8 mouse cellular contexts compared by ENCODE assay signal in the genomic region with DNA sequence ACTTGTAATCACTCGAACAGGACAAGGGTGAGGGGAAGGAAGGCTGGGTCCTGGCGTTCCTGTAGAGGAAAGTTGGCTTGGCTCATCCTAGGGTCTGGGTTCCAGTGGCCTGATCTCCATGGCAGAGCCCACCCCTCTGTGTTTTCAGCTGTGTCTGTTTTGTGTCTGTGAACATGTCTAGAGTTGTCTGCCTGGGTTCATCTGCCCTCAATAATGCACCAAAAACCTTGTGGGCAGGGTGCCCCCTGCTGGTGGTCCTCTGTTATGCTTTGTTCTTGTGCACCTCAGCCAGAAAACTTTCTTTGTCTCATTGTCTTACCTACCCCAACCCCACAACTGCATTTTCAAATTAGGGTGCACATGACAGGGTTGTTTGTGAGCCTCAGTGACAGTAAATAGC. TPM values are rescaled to one million over a fixed set of nuclear protein-coding genes. Genes with fewer than 3 reads are reported as not detected.
DNase-seq lines count a peak whose midpoint lies in the region; ATAC-seq and TF ChIP-seq lines count a peak whose summit lies in the region.

No protein-coding gene starts in this region.

- TF ChIP-seq CTCF in G1E (IDR thresholded peaks at IDR 0.05; ENCODE audit: low read depth, low read length), result peak; percentile 79

- peak; percentile 13 for DNase-seq in G1E (ENCODE audit: low spot score)
- DNase-seq in brain, adult 2 months (ENCODE audit: low read depth, low spot score), result peak; percentile 83
- DNase-seq in forebrain, embryonic 11.5 days (ENCODE audit: low spot score), result peak; percentile 86
- DNase-seq in heart, postnatal 25 days (ENCODE audit: low spot score), result peak; percentile 42
- DNase-seq in layer of hippocampus, postnatal 10 days (ENCODE audit: low spot score in 2 of 2), result peak; percentile 73 to 77
- peak; percentile 75 to 83 for DNase-seq in lung, postnatal 4 days
- peak; percentile 49 for DNase-seq in retina, postnatal 7 days (ENCODE audit: low read depth, low spot score)
- peak; percentile 71 for DNase-seq in urinary bladder, adult 2 months (ENCODE audit: low spot score)

- no peak overlapping the region for H3K9ac ChIP-seq in forebrain, embryonic 11.5 days (ENCODE audit: low read length)

- H3K27ac ChIP-seq in forebrain, embryonic 11.5 days (ENCODE audit: low read depth, low read length), result no peak overlapping the region

- H3K4me2 ChIP-seq in forebrain, embryonic 11.5 days (ENCODE audit: low read depth, low read length, severe bottlenecking), result no peak overlapping the region

- ATAC-seq in G1E (ENCODE audit: extremely low read depth, insufficient number of reproducible peaks, low FRiP score, poor library complexity, severe bottlenecking), result peak; percentile 54
- 0 out of 2 replicates have a peak, but pooled peaks have one; percentile 15 for ATAC-seq in forebrain, embryonic 11.5 days (replicated peaks; ENCODE audit: low FRiP score)

- peaks cover 8% of the 10 kb centered on the region; the same call in 1 of the 2 replicates for H3K4me1 ChIP-seq in G1E (ENCODE audit: insufficient read depth, low read depth, low read length)
- no peaks in the 10 kb centered on the region for H3K4me1 ChIP-seq in forebrain, embryonic 11.5 days (replicated peaks; ENCODE audit: control insufficient read depth, insufficient read depth, low read length)

- H3K36me3 ChIP-seq in G1E (replicated peaks), result peaks cover 19% of the 10 kb centered on the region
- H3K36me3 ChIP-seq in forebrain, embryonic 11.5 days (ENCODE audit: control insufficient read depth, insufficient read depth, low read length), result no peaks in the 10 kb centered on the region

- H3K9me3 ChIP-seq in G1E (replicated peaks), result no peaks in the 10 kb centered on the region
- no peaks in the 10 kb centered on the region for H3K9me3 ChIP-seq in forebrain, embryonic 11.5 days (ENCODE audit: control insufficient read depth, low read length)

- WGBS in forebrain, embryonic 11.5 days, result 81% methylated on average over 2 of the region's 2 CpGs

- no peaks in the 10 kb centered on the region for H3K27me3 ChIP-seq in G1E (ENCODE audit: insufficient read depth, low read length)
- H3K27me3 ChIP-seq in forebrain, embryonic 11.5 days (ENCODE audit: control insufficient read depth, insufficient read depth, low read length), result no peaks in the 10 kb centered on the region

- H3K4me3 ChIP-seq in G1E (ENCODE audit: low read depth, low read length), result no peak overlapping the region
- H3K4me3 ChIP-seq in forebrain, embryonic 11.5 days (ENCODE audit: low read depth, low read length), result no peak overlapping the region

- intact Hi-C loops in heart, postnatal 25 days (cut with DNase I), result loop anchor here (5.0 to 10.0 kb wide), 2 partner anchors 238 to 485 kb away; no protein-coding TSS in a partner anchor

RNA-seq across cellular contexts. Expression of gene Snx30, which starts 44.5 kb away (rescaled TPM):
- total RNA-seq in G1E (2014; fragmentation: Nextera tagmentation), result 8.2 and 9.8 TPM in 2 replicates
- total RNA-seq in G1E (2017), result 33.2 and 36.4 TPM in 2 replicates
- 4.7 and 5.4 TPM in 2 replicates for polyA plus RNA-seq in G1E (2012)
- 8.8 and 8.9 TPM in 2 replicates for polyA plus RNA-seq in forebrain, embryonic 11.5 days (2014; fragmentation: Nextera tagmentation; extraction: Ambion mirVana)
- total RNA-seq in heart, postnatal 25 days (2021), result 1 to 10 TPM; 6.0 to 7.9 TPM
- 10 to 100 TPM; 55.4 to 59.4 TPM for total RNA-seq in layer of hippocampus, postnatal 10 days (2021)
- polyA plus RNA-seq in urinary bladder, adult 2 months (2012; rRNA removed), result 6.7 and 6.8 TPM in 2 replicates

RNA-seq across cellular contexts. Expression of gene Inip, which starts 48.8 kb away (rescaled TPM):
- total RNA-seq in G1E (2014; fragmentation: Nextera tagmentation) (67.9 and 84.5 TPM in 2 replicates), G1E (2017) (92.4 and 95.8 TPM in 2 replicates)
- polyA plus RNA-seq in G1E (2012), result 28.7 and 41.7 TPM in 2 replicates
- 102 and 114 TPM in 2 replicates for polyA plus RNA-seq in forebrain, embryonic 11.5 days (2014; fragmentation: Nextera tagmentation; extraction: Ambion mirVana)
- 10 to 100 TPM in 1 of 2 experiments, 1 to 10 TPM in 1; 9.3 to 10.9 TPM for total RNA-seq in heart, postnatal 25 days (2021)
- 10 to 100 TPM; 21.7 to 22.2 TPM for total RNA-seq in layer of hippocampus, postnatal 10 days (2021)
- 18.3 and 21.9 TPM in 2 replicates for polyA plus RNA-seq in urinary bladder, adult 2 months (2012; rRNA removed)

Comparison
In these comparisons a context has a peak if more than half of its experiments do, and no peak if none do; other contexts are left out.
1. DNase-seq: peak in every context shown above with its lines; median percentile 86 in forebrain, embryonic 11.5 days; 83 in brain, adult 2 months; 79 in lung, postnatal 4 days; 75 in layer of hippocampus, postnatal 10 days; 71 in urinary bladder, adult 2 months; 49 in retina, postnatal 7 days; 42 in heart, postnatal 25 days; 13 in G1E.